Mouse (Mus musculus): Measurements from ENCODE around the gene Rad51b. TPM values are rescaled to one million over a fixed set of nuclear protein-coding genes. Genes with fewer than 3 reads are reported as not detected.

Rad51b gene
- total and polyA plus RNA-seq, 3 experiments, result 1.6 to 45.5 (median 22.0) TPM

GRCm38 (mm10) chr12:79545063-79545462, 248.0 kb downstream of the Rad51b start:
- TF ChIP-seq GATA1 (IDR thresholded peaks at IDR 0.05; ENCODE audit: borderline replicate concordance, low read length), result no peak
- no peak for TF ChIP-seq GATA2 (IDR thresholded peaks at IDR 0.05; ENCODE audit: borderline replicate concordance, low read depth, low read length)
- TF ChIP-seq CTCF (IDR thresholded peaks at IDR 0.05; ENCODE audit: low read depth, low read length), result no peak
- no peak for TF ChIP-seq POLR2AphosphoS5 (IDR thresholded peaks at IDR 0.05; ENCODE audit: insufficient replicate concordance, low read depth, low read length)
- no peak for TF ChIP-seq TAL1 (conservative IDR thresholded peaks at IDR 0.05; ENCODE audit: low read depth, low read length)
- no peak overlapping the region for H3K4me3 ChIP-seq (ENCODE audit: low read depth, low read length)
- no peaks in the 10 kb centered on the region for H3K9me3 ChIP-seq (replicated peaks)
- peaks cover 5% of the 10 kb centered on the region for H3K36me3 ChIP-seq (replicated peaks)
- no peaks in the 10 kb centered on the region for H3K4me1 ChIP-seq (ENCODE audit: insufficient read depth, low read depth, low read length)
- ATAC-seq (ENCODE audit: extremely low read depth, insufficient number of reproducible peaks, low FRiP score, poor library complexity, severe bottlenecking) (no peak), DNase-seq (ENCODE audit: low spot score) (no peak)
- H3K27me3 ChIP-seq (ENCODE audit: insufficient read depth, low read length), result no peaks in the 10 kb centered on the region

- H3K4me1 ChIP-seq (ENCODE audit: insufficient read depth, low read depth, low read length), result no peaks in the 10 kb centered on the region
- no peaks in the 10 kb centered on the region for H3K27me3 ChIP-seq (ENCODE audit: insufficient read depth, low read length)
- H3K9me3 ChIP-seq (replicated peaks), result no peaks in the 10 kb centered on the region
- no peak overlapping the region for H3K4me3 ChIP-seq (ENCODE audit: low read depth, low read length)
- no peak for TF ChIP-seq TAL1 (conservative IDR thresholded peaks at IDR 0.05; ENCODE audit: low read depth, low read length)
- no peak for TF ChIP-seq GATA1 (IDR thresholded peaks at IDR 0.05; ENCODE audit: borderline replicate concordance, low read length)
- no peak for TF ChIP-seq GATA2 (IDR thresholded peaks at IDR 0.05; ENCODE audit: borderline replicate concordance, low read depth, low read length)
- DNase-seq (ENCODE audit: low spot score) (no peak), ATAC-seq (ENCODE audit: extremely low read depth, insufficient number of reproducible peaks, low FRiP score, poor library complexity, severe bottlenecking) (no peak)
- H3K36me3 ChIP-seq (replicated peaks), result peaks cover 5% of the 10 kb centered on the region
These were observed 250.5 kb downstream of the Rad51b start for GRCm38 (mm10) chr12:79547556-79547955.

DNA sequence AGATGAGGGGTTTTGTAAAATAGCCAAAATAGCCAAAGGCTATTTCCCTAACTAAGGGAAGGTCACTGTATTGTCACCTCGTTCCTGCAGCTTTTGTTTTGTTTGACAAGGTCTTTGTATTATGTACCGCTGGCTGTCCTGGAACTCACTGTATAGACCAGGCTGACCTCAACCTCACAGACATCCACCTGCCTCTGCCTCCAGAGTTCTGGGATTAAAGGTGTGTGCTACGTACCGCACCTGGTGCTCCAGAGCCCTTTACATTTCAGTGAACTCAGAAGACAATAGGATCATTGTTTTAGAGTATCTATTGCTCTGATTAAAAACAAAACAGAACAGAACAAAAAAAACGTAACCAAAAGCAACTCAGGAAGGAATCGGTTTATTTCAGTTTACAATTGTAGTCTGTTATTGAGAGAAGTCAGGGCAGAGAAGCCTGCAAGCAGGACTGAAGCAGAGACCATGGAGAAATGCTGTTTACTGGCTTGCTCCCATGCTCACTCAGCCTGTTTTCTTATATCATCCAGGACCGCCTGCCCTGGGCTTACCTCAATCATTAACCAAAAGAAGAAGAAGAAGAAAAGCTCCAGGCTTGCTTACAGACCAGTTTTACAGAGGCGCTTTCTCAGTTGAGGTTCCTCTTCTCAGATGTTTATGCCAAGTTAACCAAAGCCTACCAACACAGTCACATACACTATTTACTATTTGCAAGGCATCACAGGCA, 251.7 kb downstream of the Rad51b start:
- Histone ChIP-seq H3K9me3 (replicated peaks) (no peaks in the 10 kb centered on the region), H3K36me3 (replicated peaks) (peaks cover 5% of the 10 kb centered on the region), H3K4me1 (ENCODE audit: insufficient read depth, low read depth, low read length) (no peaks in the 10 kb centered on the region), H3K27me3 (ENCODE audit: insufficient read depth, low read length) (no peaks in the 10 kb centered on the region), H3K4me3 (ENCODE audit: low read depth, low read length) (no peak overlapping the region)
- no peak for TF ChIP-seq GATA1 (IDR thresholded peaks at IDR 0.05; ENCODE audit: borderline replicate concordance, low read length)
- no peak for TF ChIP-seq TAL1 (conservative IDR thresholded peaks at IDR 0.05; ENCODE audit: low read depth, low read length)
- DNase-seq (ENCODE audit: low spot score), result no peak
- no peak for ATAC-seq (ENCODE audit: extremely low read depth, insufficient number of reproducible peaks, low FRiP score, poor library complexity, severe bottlenecking)

- H3K36me3 ChIP-seq (replicated peaks), result peaks cover 5% of the 10 kb centered on the region
- H3K4me1 ChIP-seq (ENCODE audit: insufficient read depth, low read depth, low read length), result no peaks in the 10 kb centered on the region
- no peaks in the 10 kb centered on the region for H3K9me3 ChIP-seq (replicated peaks)
- no peak for ATAC-seq (ENCODE audit: extremely low read depth, insufficient number of reproducible peaks, low FRiP score, poor library complexity, severe bottlenecking)
- DNase-seq (ENCODE audit: low spot score), result no peak
- H3K4me3 ChIP-seq (ENCODE audit: low read depth, low read length), result no peak overlapping the region
- TF ChIP-seq GATA2 (IDR thresholded peaks at IDR 0.05; ENCODE audit: borderline replicate concordance, low read depth, low read length), result no peak
- no peak for TF ChIP-seq TAL1 (conservative IDR thresholded peaks at IDR 0.05; ENCODE audit: low read depth, low read length)
- TF ChIP-seq GATA1 (IDR thresholded peaks at IDR 0.05; ENCODE audit: borderline replicate concordance, low read length), result no peak
- TF ChIP-seq CTCF (IDR thresholded peaks at IDR 0.05; ENCODE audit: low read depth, low read length), result no peak
- no peak for TF ChIP-seq POLR2AphosphoS5 (IDR thresholded peaks at IDR 0.05; ENCODE audit: insufficient replicate concordance, low read depth, low read length)
- H3K27me3 ChIP-seq (ENCODE audit: insufficient read depth, low read length), result no peaks in the 10 kb centered on the region
These were observed 253.1 kb downstream of the Rad51b start for GRCm38 (mm10) chr12:79550049-79550682.

- H3K9me3 ChIP-seq (replicated peaks), result no peaks in the 10 kb centered on the region
- H3K4me1 ChIP-seq (ENCODE audit: insufficient read depth, low read depth, low read length), result no peaks in the 10 kb centered on the region
- DNase-seq (ENCODE audit: low spot score), result no peak
- H3K36me3 ChIP-seq (replicated peaks), result peaks cover 5% of the 10 kb centered on the region
- H3K4me3 ChIP-seq (ENCODE audit: low read depth, low read length), result no peak overlapping the region
- no peak for ATAC-seq (ENCODE audit: extremely low read depth, insufficient number of reproducible peaks, low FRiP score, poor library complexity, severe bottlenecking)
- H3K27me3 ChIP-seq (ENCODE audit: insufficient read depth, low read length), result no peaks in the 10 kb centered on the region
- TF ChIP-seq GATA2 (IDR thresholded peaks at IDR 0.05; ENCODE audit: borderline replicate concordance, low read depth, low read length) (no peak), TAL1 (conservative IDR thresholded peaks at IDR 0.05; ENCODE audit: low read depth, low read length) (no peak), CTCF (IDR thresholded peaks at IDR 0.05; ENCODE audit: low read depth, low read length) (no peak), POLR2AphosphoS5 (IDR thresholded peaks at IDR 0.05; ENCODE audit: insufficient replicate concordance, low read depth, low read length) (no peak), GATA1 (IDR thresholded peaks at IDR 0.05; ENCODE audit: borderline replicate concordance, low read length) (no peak)
These were observed 254.2 kb downstream of the Rad51b start for GRCm38 (mm10) chr12:79551274-79551673.

DNA sequence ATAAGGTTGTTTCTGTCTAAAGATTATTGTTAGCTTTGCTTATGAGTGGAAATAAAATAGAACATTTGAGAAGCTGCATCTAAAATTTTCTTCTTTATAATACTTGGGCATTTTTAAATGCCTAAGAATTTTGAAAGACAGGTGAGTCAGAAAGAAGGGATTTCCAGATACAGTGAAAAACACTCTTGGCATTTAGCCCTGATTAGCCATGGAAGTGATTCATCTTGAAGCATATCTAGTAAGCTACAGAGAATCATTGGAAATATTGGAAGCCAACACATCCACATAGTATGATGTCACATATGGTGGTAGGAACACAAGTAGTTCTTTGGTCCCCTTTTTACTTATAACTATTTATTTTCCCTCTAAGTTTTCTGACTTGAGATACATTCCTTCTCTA, 256.0 kb downstream of the Rad51b start:
- H3K27me3 ChIP-seq (ENCODE audit: insufficient read depth, low read length), result no peaks in the 10 kb centered on the region
- H3K4me1 ChIP-seq (ENCODE audit: insufficient read depth, low read depth, low read length), result no peaks in the 10 kb centered on the region

More for the DNA sequence above, 256.0 kb downstream of the Rad51b start:
- Histone ChIP-seq H3K4me3 (ENCODE audit: low read depth, low read length) (no peak overlapping the region), H3K36me3 (replicated peaks) (peaks cover 5% of the 10 kb centered on the region), H3K9me3 (replicated peaks) (no peaks in the 10 kb centered on the region)
- no peak for TF ChIP-seq TAL1 (conservative IDR thresholded peaks at IDR 0.05; ENCODE audit: low read depth, low read length)
- TF ChIP-seq CTCF (IDR thresholded peaks at IDR 0.05; ENCODE audit: low read depth, low read length), result no peak
- TF ChIP-seq GATA2 (IDR thresholded peaks at IDR 0.05; ENCODE audit: borderline replicate concordance, low read depth, low read length), result no peak
- no peak for TF ChIP-seq POLR2AphosphoS5 (IDR thresholded peaks at IDR 0.05; ENCODE audit: insufficient replicate concordance, low read depth, low read length)
- DNase-seq (ENCODE audit: low spot score) (no peak), ATAC-seq (ENCODE audit: extremely low read depth, insufficient number of reproducible peaks, low FRiP score, poor library complexity, severe bottlenecking) (no peak)
